Mouse (Mus musculus) midbrain, embryonic 14.5 days (tissue): ENCODE measurements at regions not wholly inside any gene's neighbourhood (a gene's known extent, or its start where the extent isn't known, plus 50 kb on each side); places are given as distances from the start of the nearest gene placed in this dataset.

Experiments
- ATAC-seq: fragments of 200-750 bp; cut with Nextera tagmentation; 2 replicates; pipeline ENCODE4 v1.8.0; 2017; ENCODE audit warnings: moderate number of reproducible peaks, moderate library complexity; ENCODE audit not compliant: low FRiP score, low TSS enrichment
- DNase-seq: peaks from one replicate; pipeline ENCODE4 v3.0.0-alpha.2; 2015
- H3K27ac ChIP-seq: fragments of 300-500 bp; sonication (generic); replicated peaks from 2 replicates; pipeline ENCODE4 v1.5.1; 2014; ENCODE audit warnings: mild to moderate bottlenecking, low read depth, low read length, moderate library complexity
- H3K27me3 ChIP-seq: fragments of 300-500 bp; sonication (generic); 2 replicates; pipeline ENCODE4 v1.6.1; 2014; ENCODE audit warnings: low read length, control low read depth, mixed read lengths; ENCODE audit not compliant: control insufficient read depth, insufficient read depth
- H3K36me3 ChIP-seq: fragments of 300-500 bp; sonication (generic); 2 replicates; pipeline ENCODE4 v1.6.1; 2014; ENCODE audit warnings: low read length, control low read depth; ENCODE audit not compliant: control insufficient read depth, insufficient read depth
- H3K4me1 ChIP-seq: fragments of 300-500 bp; sonication (generic); 2 replicates; pipeline ENCODE4 v1.6.1; 2014; ENCODE audit warnings: mild to moderate bottlenecking, antibody characterized with exemption, low read length, control low read depth; ENCODE audit not compliant: control insufficient read depth, insufficient read depth
- H3K4me2 ChIP-seq: fragments of 300-500 bp; sonication (generic); 2 replicates; pipeline ENCODE4 v1.6.1; 2014; ENCODE audit warnings: mild to moderate bottlenecking, low read length, moderate library complexity
- H3K4me3 ChIP-seq: fragments of 300-500 bp; sonication (generic); replicated peaks from 2 replicates; pipeline ENCODE4 v1.5.1; 2014; ENCODE audit warnings: low read depth, low read length
- H3K9ac ChIP-seq: fragments of 300-500 bp; sonication (generic); replicated peaks from 2 replicates; pipeline ENCODE4 v1.6.1; 2014; ENCODE audit warnings: mild to moderate bottlenecking, low read length, moderate library complexity
- H3K9me3 ChIP-seq: fragments of 300-500 bp; sonication (generic); 2 replicates; pipeline ENCODE4 v1.6.1; 2016; ENCODE audit warnings: low read length, control low read depth, mixed read lengths; ENCODE audit not compliant: control insufficient read depth
- WGBS: fragments of 180-500 bp; shearing (Covaris S2); extraction: QIAGEN DNeasy Blood & Tissue Kit; methylation state at CpG from one replicate; pipeline ENCODE4 v1.1.7; 2014; 5-methylcytosine and 5-hydroxymethylcytosine counted together

GRCm38 (mm10) chr2:137343736-137344135, 227.3 kb upstream of the Jag1 start:
- H3K27ac ChIP-seq = no peak overlapping the region
- no peak overlapping the region for H3K4me2 ChIP-seq
- ATAC-seq (no peak), DNase-seq (no peak)
- H3K9me3 ChIP-seq = no peaks in the 10 kb centered on the region
- WGBS = 86% methylated on average over 2 of the region's 2 CpGs
- H3K4me1 ChIP-seq = no peaks in the 10 kb centered on the region
- no peaks in the 10 kb centered on the region for H3K36me3 ChIP-seq
- H3K4me3 ChIP-seq = no peak overlapping the region
- H3K27me3 ChIP-seq = no peaks in the 10 kb centered on the region
- no peak overlapping the region for H3K9ac ChIP-seq

- Histone ChIP-seq H3K36me3 (no peaks in the 10 kb centered on the region), H3K27ac (no peak overlapping the region), H3K9me3 (no peaks in the 10 kb centered on the region), H3K9ac (no peak overlapping the region), H3K4me1 (no peaks in the 10 kb centered on the region), H3K27me3 (no peaks in the 10 kb centered on the region), H3K4me3 (no peak overlapping the region), H3K4me2 (no peak overlapping the region)
- 95% methylated on average over 8 of the region's 8 CpGs for WGBS
- no peak for DNase-seq
- no peak for ATAC-seq
Observed at GRCm38 (mm10) chr2:137329995-137330394, 213.6 kb upstream of the Jag1 start.

- Histone ChIP-seq H3K9me3 (no peaks in the 10 kb centered on the region), H3K4me2 (no peak overlapping the region), H3K4me3 (no peak overlapping the region), H3K27ac (no peak overlapping the region), H3K4me1 (no peaks in the 10 kb centered on the region), H3K27me3 (no peaks in the 10 kb centered on the region), H3K9ac (no peak overlapping the region), H3K36me3 (no peaks in the 10 kb centered on the region)
- DNase-seq = no peak
- WGBS = 60% methylated on average over 5 of the region's 5 CpGs
- ATAC-seq = no peak
Observed at GRCm38 (mm10) chr2:137323445-137323844, 207.0 kb upstream of the Jag1 start.

- no peak overlapping the region for H3K9ac ChIP-seq
- ATAC-seq (no peak), DNase-seq (no peak)
- WGBS = 75% methylated on average over 4 of the region's 4 CpGs
- H3K9me3 ChIP-seq = no peaks in the 10 kb centered on the region; the same call in 1 of the 2 replicates
- no peaks in the 10 kb centered on the region for H3K27me3 ChIP-seq
- H3K4me3 ChIP-seq = no peak overlapping the region
- H3K36me3 ChIP-seq = no peaks in the 10 kb centered on the region
- no peaks in the 10 kb centered on the region for H3K4me1 ChIP-seq
- no peak overlapping the region for H3K27ac ChIP-seq
- no peak overlapping the region for H3K4me2 ChIP-seq
Observed at GRCm38 (mm10) chr2:137310511-137310910, 194.1 kb upstream of the Jag1 start.

- Histone ChIP-seq H3K27ac (no peak overlapping the region), H3K27me3 (no peaks in the 10 kb centered on the region), H3K4me1 (no peaks in the 10 kb centered on the region), H3K9ac (no peak overlapping the region), H3K9me3 (no peaks in the 10 kb centered on the region; the same call in 1 of the 2 replicates), H3K36me3 (no peaks in the 10 kb centered on the region), H3K4me3 (no peak overlapping the region), H3K4me2 (no peak overlapping the region)
- WGBS = 87% methylated on average over 9 of the region's 9 CpGs
- no peak for DNase-seq
- ATAC-seq = no peak
Observed at GRCm38 (mm10) chr2:137308116-137308515, 191.7 kb upstream of the Jag1 start.

- Histone ChIP-seq H3K4me3 (no peak overlapping the region), H3K36me3 (no peaks in the 10 kb centered on the region), H3K9ac (no peak overlapping the region), H3K27ac (no peak overlapping the region), H3K4me1 (no peaks in the 10 kb centered on the region), H3K4me2 (no peak overlapping the region), H3K27me3 (no peaks in the 10 kb centered on the region), H3K9me3 (no peaks in the 10 kb centered on the region; the same call in 1 of the 2 replicates)
- ATAC-seq (no peak), DNase-seq (no peak)
- WGBS = 85% methylated on average over 4 of the region's 4 CpGs
Observed at GRCm38 (mm10) chr2:137301474-137302267, 185.2 kb upstream of the Jag1 start.

- WGBS = 88% methylated on average over 3 of the region's 3 CpGs
- Histone ChIP-seq H3K4me3 (no peak overlapping the region), H3K27me3 (no peaks in the 10 kb centered on the region), H3K4me2 (no peak overlapping the region), H3K27ac (no peak overlapping the region), H3K4me1 (no peaks in the 10 kb centered on the region), H3K9ac (no peak overlapping the region), H3K9me3 (no peaks in the 10 kb centered on the region), H3K36me3 (no peaks in the 10 kb centered on the region)
- ATAC-seq (no peak), DNase-seq (no peak)
Observed at GRCm38 (mm10) chr2:137289231-137289630, 172.8 kb upstream of the Jag1 start.

- DNase-seq (no peak), ATAC-seq (no peak)
- Histone ChIP-seq H3K4me1 (no peaks in the 10 kb centered on the region), H3K4me2 (no peak overlapping the region), H3K27me3 (no peaks in the 10 kb centered on the region), H3K9ac (no peak overlapping the region), H3K4me3 (no peak overlapping the region), H3K9me3 (no peaks in the 10 kb centered on the region), H3K27ac (no peak overlapping the region), H3K36me3 (no peaks in the 10 kb centered on the region)
- WGBS = 86% methylated on average over 5 of the region's 5 CpGs
Observed at GRCm38 (mm10) chr2:137271575-137272180, 155.2 kb upstream of the Jag1 start.

- no peak for DNase-seq
- 90% methylated on average over 2 of the region's 2 CpGs for WGBS
- no peaks in the 10 kb centered on the region for H3K36me3 ChIP-seq
Observed at GRCm38 (mm10) chr2:137262911-137263310, 146.5 kb upstream of the Jag1 start.

More at GRCm38 (mm10) chr2:137262911-137263310, 146.5 kb upstream of the Jag1 start:
- no peak overlapping the region for H3K4me2 ChIP-seq
- no peaks in the 10 kb centered on the region for H3K9me3 ChIP-seq
- no peak overlapping the region for H3K9ac ChIP-seq
- no peaks in the 10 kb centered on the region for H3K27me3 ChIP-seq
- H3K4me3 ChIP-seq = no peak overlapping the region
- no peak overlapping the region for H3K27ac ChIP-seq
- no peak for ATAC-seq
- no peaks in the 10 kb centered on the region for H3K4me1 ChIP-seq
